In genomic region chr17:50197572-50197971, GRCm38 (mm10) we compare ENCODE assay signal across 23 mouse cellular contexts.
"Had no signal": no experiment of that assay in that cellular context is flagged by ENCODE, and none has a peak within 500 bp of the region (broad histone marks: within the 10 kb centered on the region; RNA-seq: fewer than 3 reads in every experiment).

No protein-coding gene starts in this region.

- H3K36me3 ChIP-seq: heart, embryonic 10.5 days; heart, embryonic 13.5 days; heart, embryonic 15.5 days; hindbrain, embryonic 13.5 days; hindbrain, embryonic 15.5 days; kidney, embryonic 15.5 days; limb, embryonic 13.5 days; limb, embryonic 15.5 days; liver, embryonic 12.5 days had no signal

- H3K27ac ChIP-seq: heart, embryonic 10.5 days; heart, embryonic 13.5 days; heart, embryonic 15.5 days; hindbrain, embryonic 13.5 days; hindbrain, embryonic 15.5 days; hindbrain, postnatal 0 days; kidney, embryonic 15.5 days; kidney, postnatal 0 days; limb, embryonic 13.5 days; limb, embryonic 15.5 days; liver, embryonic 12.5 days; liver, embryonic 14.5 days had no signal

- DNase-seq: gastrocnemius, postnatal 10 days; gastrocnemius, postnatal 36 days; kidney, adult 11 months; kidney, adult 2 months; kidney, adult 9 months; kidney, postnatal 14 days; kidney, postnatal 36 days; layer of hippocampus, adult 9-11 months; layer of hippocampus, postnatal 36 days; left cerebral cortex, postnatal 4 days had no signal

- H3K4me2 ChIP-seq: heart, embryonic 13.5 days; heart, embryonic 15.5 days; hindbrain, embryonic 13.5 days; hindbrain, embryonic 15.5 days; kidney, embryonic 15.5 days; limb, embryonic 13.5 days; limb, embryonic 15.5 days; liver, embryonic 12.5 days had no signal

- H3K9ac ChIP-seq: heart, embryonic 13.5 days; heart, embryonic 15.5 days; hindbrain, embryonic 13.5 days; hindbrain, embryonic 15.5 days; kidney, embryonic 15.5 days; limb, embryonic 13.5 days; limb, embryonic 15.5 days; liver, embryonic 12.5 days; liver, embryonic 14.5 days had no signal

- H3K27me3 ChIP-seq: heart, embryonic 15.5 days had no signal

- H3K9me3 ChIP-seq: heart, embryonic 10.5 days; heart, embryonic 13.5 days; heart, embryonic 15.5 days; hindbrain, embryonic 13.5 days; hindbrain, embryonic 15.5 days; kidney, embryonic 15.5 days; limb, embryonic 13.5 days; limb, embryonic 15.5 days; liver, embryonic 12.5 days had no signal

- H3K4me3 ChIP-seq: heart, embryonic 10.5 days; heart, embryonic 13.5 days; heart, embryonic 15.5 days; hindbrain, embryonic 13.5 days; hindbrain, embryonic 15.5 days; kidney, embryonic 15.5 days; limb, embryonic 13.5 days; limb, embryonic 15.5 days; liver, embryonic 12.5 days had no signal

- ATAC-seq: hindbrain, postnatal 0 days; intestine, embryonic 16.5 days; liver, embryonic 12.5 days had no signal
